Mouse (Mus musculus): ENCODE results near the gene Fos.

DNA sequence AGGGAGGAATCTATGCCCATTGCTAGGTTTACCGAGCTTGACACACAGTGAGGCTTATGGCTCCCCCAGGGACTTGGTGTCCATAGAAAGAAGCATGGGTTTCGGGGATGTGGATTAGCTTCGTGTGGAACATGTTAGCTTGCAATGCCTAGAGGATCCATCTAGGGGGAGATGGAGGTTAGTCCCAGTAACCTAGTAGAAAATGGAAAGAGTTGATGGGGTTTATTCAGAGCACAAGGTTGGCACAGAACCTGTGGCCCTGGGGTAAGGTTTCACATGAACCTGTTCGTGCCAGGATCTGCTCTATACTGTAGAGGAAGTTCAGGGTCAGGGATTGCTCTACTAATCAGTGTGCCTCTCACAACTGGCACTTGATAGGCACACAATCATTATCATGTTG lies 9.5 kb downstream of the Fos start:
- TF ChIP-seq CTCF (IDR thresholded peaks at IDR 0.05; ENCODE audit: insufficient read depth, low read length) (0 out of 2 replicates have a peak, but pooled peaks have one; percentile 17), POLR2A (IDR thresholded peaks at IDR 0.05; ENCODE audit: borderline replicate concordance, extremely low read depth, low read depth, low read length) (no peak)
